Mouse (Mus musculus) G1E (cell line): ENCODE data around the gene Sumo1.

Source experiments
- CTCF ChIP-seq: IDR thresholded peaks from 2 replicates; pipeline ENCODE4 v1.5.1; 2012; ENCODE audit warnings: low read depth, low read length, inconsistent platforms, mixed read lengths
- GATA1 ChIP-seq: IDR thresholded peaks from 2 replicates; pipeline ENCODE4 v1.6.1; 2012; ENCODE audit warnings: borderline replicate concordance, low read length, inconsistent platforms, mixed read lengths
- GATA2 ChIP-seq: IDR thresholded peaks from 2 replicates; pipeline ENCODE4 v1.6.1; 2012; ENCODE audit warnings: low read depth, low read length, inconsistent platforms, borderline replicate concordance
- TAL1 ChIP-seq: conservative IDR thresholded peaks from 2 replicates; pipeline ENCODE4 v1.6.1; 2012; ENCODE audit warnings: low read depth, low read length, inconsistent platforms, mixed read lengths

DNA sequence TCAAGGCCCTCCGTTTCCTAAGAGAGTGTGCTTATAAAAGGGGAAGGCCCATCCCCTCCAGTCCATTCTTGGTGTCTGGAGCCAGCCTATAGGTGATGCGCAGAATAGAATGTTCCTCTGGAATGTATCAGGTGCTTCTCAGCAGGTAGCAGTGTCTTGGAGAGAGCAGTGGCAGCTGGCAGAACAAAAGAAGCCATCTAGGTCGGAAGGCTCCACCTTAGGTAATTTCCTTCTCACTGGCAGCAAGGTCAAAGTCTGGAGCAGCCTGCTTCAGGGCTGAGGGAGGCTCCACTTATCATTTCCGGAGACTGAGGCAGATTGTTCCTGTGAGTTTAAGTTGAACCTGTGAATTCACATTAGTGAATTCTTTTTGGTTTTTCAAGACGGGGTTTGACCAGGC is 27.1 kb upstream of the Sumo1 start:
- TF ChIP-seq CTCF (no peak), TAL1 (no peak), GATA1 (no peak), GATA2 (no peak)
